Mouse (Mus musculus): ENCODE data around the gene Rps11. TPM values are rescaled to one million over a fixed set of nuclear protein-coding genes. Genes with fewer than 3 reads are reported as not detected.
"Not testable (repeated sequence)": the region's sequence is repeated elsewhere in the genome, so short reads cannot be mapped to it uniquely, and the experiment has no call there.

Gene Rps11
- 3,175 TPM for polyA plus RNA-seq (2012; fragmentation: generic; extraction: Trizol)
- long read RNA-seq, experiment 1, transcript Rps11-201 (5 exons, 661 nt): major isoform, 710 of 826 reads
- long read RNA-seq, experiment 1, partial matches to known transcripts: 102 of 826 reads
- long read RNA-seq, experiment 1, other reads (novel, unspliced or antisense): 13 of 826 reads
- long read RNA-seq, experiment 2, transcript Rps11-201 (5 exons, 661 nt): major isoform, 224 of 234 reads
- long read RNA-seq, experiment 2, partial matches to known transcripts: 6 of 234 reads
- long read RNA-seq, experiment 2, other reads (novel, unspliced or antisense): 3 of 234 reads

- Histone ChIP-seq H3K79me2 (ENCODE audit: control insufficient read depth, insufficient read depth) (peaks cover 72% of the 10 kb centered on the region), H3K27me3 (ENCODE audit: control insufficient read depth, insufficient read depth, insufficient read length) (no peaks in the 10 kb centered on the region), H3ac (ENCODE audit: control insufficient read depth, insufficient read length, low read depth) (peak within 1 kb of the TSS; percentile 99), H3K4me3 (ENCODE audit: insufficient read depth, poor library complexity, severe bottlenecking) (peak within 1 kb of the TSS; percentile 95), H3K36me3 (ENCODE audit: control insufficient read depth, insufficient read depth) (peaks cover 78% of the 10 kb centered on the region), H3K79me3 (ENCODE audit: low read depth) (peaks cover 54% of the 10 kb centered on the region)
- TF ChIP-seq USF1 (IDR thresholded peaks at IDR 0.05; ENCODE audit: low read depth): peak; percentile 93
- no peak for TF ChIP-seq MYOD1 (IDR thresholded peaks at IDR 0.05; ENCODE audit: control insufficient read depth, insufficient read length, low read depth)
- peak; percentile 99 for TF ChIP-seq MAX (IDR thresholded peaks at IDR 0.05)
- TF ChIP-seq FOSL1 (IDR thresholded peaks at IDR 0.05; ENCODE audit: insufficient read depth, low read length, poor library complexity, severe bottlenecking): no peak
- TF ChIP-seq CTCF (IDR thresholded peaks at IDR 0.05; ENCODE audit: control insufficient read depth, insufficient read depth, insufficient read length): no peak
- TF ChIP-seq CEBPB (IDR thresholded peaks at IDR 0.05; ENCODE audit: low read depth): no peak
- TF ChIP-seq MYOG (IDR thresholded peaks at IDR 0.05; ENCODE audit: control insufficient read depth, extremely low read depth, insufficient read length): no peak
Observed at GRCm38 (mm10) chr7:45124224-45125143, at the start of gene Rps11. TSS of gene Rps11 (minus strand) at chr7:45124439.

- not testable (repeated sequence) for H3K79me3 ChIP-seq (ENCODE audit: low read depth); H3ac ChIP-seq (ENCODE audit: control insufficient read depth, insufficient read length, low read depth); H3K79me2 ChIP-seq (ENCODE audit: control insufficient read depth, insufficient read depth); H3K4me3 ChIP-seq (ENCODE audit: insufficient read depth, poor library complexity, severe bottlenecking); H3K36me3 ChIP-seq (ENCODE audit: control insufficient read depth, insufficient read depth)
- peaks cover 50% of the 10 kb centered on the region for H3K27me3 ChIP-seq (ENCODE audit: control insufficient read depth, insufficient read depth, insufficient read length)
Observed at GRCm38 (mm10) chr7:45173772-45174171, 49.5 kb upstream of the Rps11 start.

- Histone ChIP-seq H3K79me3 (ENCODE audit: low read depth) (no peaks in the 10 kb centered on the region), H3K36me3 (ENCODE audit: control insufficient read depth, insufficient read depth) (no peaks in the 10 kb centered on the region), H3K79me2 (ENCODE audit: control insufficient read depth, insufficient read depth) (no peaks in the 10 kb centered on the region), H3K27me3 (ENCODE audit: control insufficient read depth, insufficient read depth, insufficient read length) (peaks cover 55% of the 10 kb centered on the region), H3ac (ENCODE audit: control insufficient read depth, insufficient read length, low read depth) (no peak overlapping the region), H3K4me3 (ENCODE audit: insufficient read depth, poor library complexity, severe bottlenecking) (no peak overlapping the region)
- no peak for TF ChIP-seq MYOD1 (IDR thresholded peaks at IDR 0.05; ENCODE audit: control insufficient read depth, insufficient read length, low read depth)
- TF ChIP-seq USF1 (IDR thresholded peaks at IDR 0.05; ENCODE audit: low read depth): no peak
- no peak for TF ChIP-seq MYOG (IDR thresholded peaks at IDR 0.05; ENCODE audit: control insufficient read depth, extremely low read depth, insufficient read length)
- TF ChIP-seq MAX (IDR thresholded peaks at IDR 0.05): no peak
- TF ChIP-seq CEBPB (IDR thresholded peaks at IDR 0.05; ENCODE audit: low read depth): no peak
- no peak for TF ChIP-seq CTCF (IDR thresholded peaks at IDR 0.05; ENCODE audit: control insufficient read depth, insufficient read depth, insufficient read length)
- no peak for TF ChIP-seq FOSL1 (IDR thresholded peaks at IDR 0.05; ENCODE audit: insufficient read depth, low read length, poor library complexity, severe bottlenecking)
Observed at GRCm38 (mm10) chr7:45172974-45173373, 48.7 kb upstream of the Rps11 start.

GRCm38 (mm10) chr7:45169495-45169894, 45.3 kb upstream of the Rps11 start:
- no peaks in the 10 kb centered on the region for H3K79me2 ChIP-seq (ENCODE audit: control insufficient read depth, insufficient read depth)
- TF ChIP-seq FOSL1 (IDR thresholded peaks at IDR 0.05; ENCODE audit: insufficient read depth, low read length, poor library complexity, severe bottlenecking): no peak
- TF ChIP-seq MYOG (IDR thresholded peaks at IDR 0.05; ENCODE audit: control insufficient read depth, extremely low read depth, insufficient read length): no peak
- no peak for TF ChIP-seq CTCF (IDR thresholded peaks at IDR 0.05; ENCODE audit: control insufficient read depth, insufficient read depth, insufficient read length)
- H3K4me3 ChIP-seq (ENCODE audit: insufficient read depth, poor library complexity, severe bottlenecking): no peak overlapping the region
- H3K36me3 ChIP-seq (ENCODE audit: control insufficient read depth, insufficient read depth): no peaks in the 10 kb centered on the region
- H3K79me3 ChIP-seq (ENCODE audit: low read depth): no peaks in the 10 kb centered on the region
- peaks cover 47% of the 10 kb centered on the region for H3K27me3 ChIP-seq (ENCODE audit: control insufficient read depth, insufficient read depth, insufficient read length)
- H3ac ChIP-seq (ENCODE audit: control insufficient read depth, insufficient read length, low read depth): no peak overlapping the region

- Histone ChIP-seq H3K4me3 (ENCODE audit: insufficient read depth, poor library complexity, severe bottlenecking) (no peak overlapping the region), H3K27me3 (ENCODE audit: control insufficient read depth, insufficient read depth, insufficient read length) (peaks cover 53% of the 10 kb centered on the region), H3K79me3 (ENCODE audit: low read depth) (no peaks in the 10 kb centered on the region), H3K79me2 (ENCODE audit: control insufficient read depth, insufficient read depth) (no peaks in the 10 kb centered on the region), H3K36me3 (ENCODE audit: control insufficient read depth, insufficient read depth) (no peaks in the 10 kb centered on the region), H3ac (ENCODE audit: control insufficient read depth, insufficient read length, low read depth) (no peak overlapping the region)
- TF ChIP-seq MYOG (IDR thresholded peaks at IDR 0.05; ENCODE audit: control insufficient read depth, extremely low read depth, insufficient read length) (no peak), CTCF (IDR thresholded peaks at IDR 0.05; ENCODE audit: control insufficient read depth, insufficient read depth, insufficient read length) (no peak), USF1 (IDR thresholded peaks at IDR 0.05; ENCODE audit: low read depth) (no peak), CEBPB (IDR thresholded peaks at IDR 0.05; ENCODE audit: low read depth) (no peak), MAX (IDR thresholded peaks at IDR 0.05) (no peak), FOSL1 (IDR thresholded peaks at IDR 0.05; ENCODE audit: insufficient read depth, low read length, poor library complexity, severe bottlenecking) (no peak), MYOD1 (IDR thresholded peaks at IDR 0.05; ENCODE audit: control insufficient read depth, insufficient read length, low read depth) (no peak)
Observed at GRCm38 (mm10) chr7:45168656-45169055, 44.4 kb upstream of the Rps11 start.

Data from C2C12 (cell line).